Mouse (Mus musculus) liver, embryonic 16.5 days (tissue): ENCODE data around the gene Pm20d1. TPM values are rescaled to one million over a fixed set of nuclear protein-coding genes. Genes with fewer than 3 reads are reported as not detected.

Experiments
- ATAC-seq: fragments of 200-750 bp; cut with Nextera tagmentation; 2 replicates; pipeline ENCODE4 v1.8.0; 2017; ENCODE audit warnings: low read depth, mild to moderate bottlenecking, moderate number of reproducible peaks, moderate library complexity
- H3K27ac ChIP-seq: fragments of 300-500 bp; sonication (generic); 2 replicates; pipeline ENCODE4 v1.5.1; 2014; ENCODE audit warnings: mild to moderate bottlenecking, low read length
- H3K27me3 ChIP-seq: fragments of 300-500 bp; sonication (generic); 2 replicates; pipeline ENCODE4 v1.6.1; 2014; ENCODE audit warnings: low read depth, low read length, mixed read lengths; ENCODE audit not compliant: control insufficient read depth, insufficient read depth
- H3K36me3 ChIP-seq: fragments of 300-500 bp; sonication (generic); 2 replicates; pipeline ENCODE4 v1.6.1; 2014; ENCODE audit warnings: mild to moderate bottlenecking; ENCODE audit not compliant: control insufficient read depth, insufficient read depth
- H3K4me1 ChIP-seq: fragments of 300-500 bp; sonication (generic); 2 replicates; pipeline ENCODE4 v1.6.1; 2014; ENCODE audit warnings: low read depth, low read length, mixed read lengths; ENCODE audit not compliant: control insufficient read depth
- H3K4me2 ChIP-seq: fragments of 300-500 bp; sonication (generic); 2 replicates; pipeline ENCODE4 v1.6.1; 2014; ENCODE audit warnings: low read depth, low read length, mixed read lengths
- H3K4me3 ChIP-seq: fragments of 300-500 bp; sonication (generic); 2 replicates; pipeline ENCODE4 v1.5.1; 2014; ENCODE audit warnings: low read depth, mild to moderate bottlenecking, low read length
- H3K9ac ChIP-seq: fragments of 300-500 bp; sonication (generic); 2 replicates; pipeline ENCODE4 v1.6.1; 2014; ENCODE audit warnings: low read depth, low read length
- H3K9me3 ChIP-seq: fragments of 300-500 bp; sonication (generic); replicated peaks from 2 replicates; pipeline ENCODE4 v1.6.1; 2016; ENCODE audit warnings: low read length; ENCODE audit not compliant: control insufficient read depth
- WGBS: fragments of 180-500 bp; shearing (Covaris S2); extraction: QIAGEN DNeasy Blood & Tissue Kit; methylation state at CpG from one replicate; pipeline ENCODE4 v1.1.7; 2014; ENCODE audit not compliant: insufficient replicate concordance; 5-methylcytosine and 5-hydroxymethylcytosine counted together
- polyA plus RNA-seq: library from polyadenylated mRNA; unstranded; fragments of >200 nt; fragmentation: Nextera tagmentation; extraction: Ambion mirVana; gene quantifications from 2 replicates; pipeline ENCODE4 v1.2.1, GENCODE M21; 2015

The Pm20d1 gene
- polyA plus RNA-seq, 1 experiment from 2014 or later = 6.4 TPM

- Histone ChIP-seq H3K36me3 (no peaks in the 10 kb centered on the region), H3K4me1 (peaks cover 10% of the 10 kb centered on the region), H3K4me2 (no peak overlapping the region), H3K4me3 (no peak overlapping the region), H3K9me3 (no peaks in the 10 kb centered on the region), H3K9ac (no peak overlapping the region), H3K27ac (no peak overlapping the region), H3K27me3 (no peaks in the 10 kb centered on the region)
- no peak for ATAC-seq
- 82% methylated on average over 15 of the region's 15 CpGs for WGBS
Observed at GRCm38 (mm10) chr1:131830561-131830960, 33.4 kb downstream of the Pm20d1 start.

GRCm38 (mm10) chr1:131830971-131831641, 33.9 kb downstream of the Pm20d1 start:
- no peak overlapping the region for H3K9ac ChIP-seq
- no peaks in the 10 kb centered on the region for H3K36me3 ChIP-seq
- no peak overlapping the region for H3K4me3 ChIP-seq
- peaks cover 10% of the 10 kb centered on the region for H3K4me1 ChIP-seq
- no peak for ATAC-seq
- 67% methylated on average over 8 of the region's 8 CpGs for WGBS
- no peak overlapping the region for H3K27ac ChIP-seq
- no peak overlapping the region for H3K4me2 ChIP-seq
- H3K27me3 ChIP-seq = no peaks in the 10 kb centered on the region
- no peaks in the 10 kb centered on the region for H3K9me3 ChIP-seq

GRCm38 (mm10) chr1:131837035-131837434, 39.9 kb downstream of the Pm20d1 start:
- ATAC-seq = no peak
- Histone ChIP-seq H3K9me3 (no peaks in the 10 kb centered on the region), H3K4me1 (no peaks in the 10 kb centered on the region)

GRCm38 (mm10) chr1:131838542-131838941, 41.4 kb downstream of the Pm20d1 start:
- Histone ChIP-seq H3K27me3 (no peaks in the 10 kb centered on the region), H3K4me1 (no peaks in the 10 kb centered on the region), H3K27ac (no peak overlapping the region), H3K4me2 (no peak overlapping the region), H3K36me3 (no peaks in the 10 kb centered on the region), H3K4me3 (no peak overlapping the region), H3K9ac (no peak overlapping the region), H3K9me3 (no peaks in the 10 kb centered on the region)
- WGBS = 60% methylated on average over 5 of the region's 5 CpGs
- ATAC-seq = no peak

More at GRCm38 (mm10) chr1:131837035-131837434, 39.9 kb downstream of the Pm20d1 start:
- WGBS = 74% methylated on average over 3 of the region's 3 CpGs
- H3K4me2 ChIP-seq = no peak overlapping the region
- no peaks in the 10 kb centered on the region for H3K27me3 ChIP-seq
- no peaks in the 10 kb centered on the region for H3K36me3 ChIP-seq
- H3K9ac ChIP-seq = no peak overlapping the region
- no peak overlapping the region for H3K4me3 ChIP-seq
- H3K27ac ChIP-seq = no peak overlapping the region

- WGBS = 51% methylated on average over 2 of the region's 2 CpGs
Observed at GRCm38 (mm10) chr1:131839279-131839678, 42.1 kb downstream of the Pm20d1 start.

GRCm38 (mm10) chr1:131842221-131842620, 45.0 kb downstream of the Pm20d1 start:
- Histone ChIP-seq H3K27me3 (no peaks in the 10 kb centered on the region), H3K9ac (no peak overlapping the region), H3K9me3 (no peaks in the 10 kb centered on the region), H3K4me3 (no peak overlapping the region), H3K4me1 (no peaks in the 10 kb centered on the region; the same call in 1 of the 2 replicates), H3K4me2 (no peak overlapping the region), H3K36me3 (no peaks in the 10 kb centered on the region), H3K27ac (no peak overlapping the region)
- no peak for ATAC-seq
- WGBS = 78% methylated on average over 4 of the region's 4 CpGs

More at GRCm38 (mm10) chr1:131839279-131839678, 42.1 kb downstream of the Pm20d1 start:
- Histone ChIP-seq H3K4me1 (no peaks in the 10 kb centered on the region), H3K27ac (no peak overlapping the region), H3K4me3 (no peak overlapping the region), H3K9me3 (no peaks in the 10 kb centered on the region), H3K27me3 (no peaks in the 10 kb centered on the region), H3K9ac (no peak overlapping the region), H3K36me3 (no peaks in the 10 kb centered on the region), H3K4me2 (no peak overlapping the region)
- ATAC-seq = no peak

- no peak overlapping the region for H3K9ac ChIP-seq
- H3K4me1 ChIP-seq = no peaks in the 10 kb centered on the region; the same call in 1 of the 2 replicates
- H3K27ac ChIP-seq = no peak overlapping the region
- H3K36me3 ChIP-seq = no peaks in the 10 kb centered on the region
- H3K9me3 ChIP-seq = no peaks in the 10 kb centered on the region
- ATAC-seq = no peak
- H3K4me2 ChIP-seq = no peak overlapping the region
- no peak overlapping the region for H3K4me3 ChIP-seq
- 75% methylated on average over 10 of the region's 10 CpGs for WGBS
- no peaks in the 10 kb centered on the region for H3K27me3 ChIP-seq
Observed at GRCm38 (mm10) chr1:131843758-131844157, 46.6 kb downstream of the Pm20d1 start.

- no peak for ATAC-seq
Observed at GRCm38 (mm10) chr1:131844883-131845282, 47.7 kb downstream of the Pm20d1 start.

GRCm38 (mm10) chr1:131846255-131846654, 49.1 kb downstream of the Pm20d1 start:
- WGBS = 67% methylated on average over 5 of the region's 5 CpGs
- no peaks in the 10 kb centered on the region for H3K9me3 ChIP-seq
- no peaks in the 10 kb centered on the region for H3K27me3 ChIP-seq
- no peaks in the 10 kb centered on the region for H3K36me3 ChIP-seq
- no peak overlapping the region for H3K9ac ChIP-seq
- H3K4me1 ChIP-seq = no peaks in the 10 kb centered on the region; the same call in 1 of the 2 replicates
- H3K27ac ChIP-seq = no peak overlapping the region
- H3K4me3 ChIP-seq = no peak overlapping the region
- no peak for ATAC-seq
- H3K4me2 ChIP-seq = no peak overlapping the region

More at GRCm38 (mm10) chr1:131844883-131845282, 47.7 kb downstream of the Pm20d1 start:
- Histone ChIP-seq H3K36me3 (no peaks in the 10 kb centered on the region), H3K27ac (no peak overlapping the region), H3K27me3 (no peaks in the 10 kb centered on the region), H3K4me3 (no peak overlapping the region), H3K4me1 (no peaks in the 10 kb centered on the region; the same call in 1 of the 2 replicates), H3K9ac (no peak overlapping the region), H3K9me3 (no peaks in the 10 kb centered on the region), H3K4me2 (no peak overlapping the region)
- 67% methylated on average over 8 of the region's 8 CpGs for WGBS
